ENCODE assay signal across 12 mouse cellular contexts in the genomic region with DNA sequence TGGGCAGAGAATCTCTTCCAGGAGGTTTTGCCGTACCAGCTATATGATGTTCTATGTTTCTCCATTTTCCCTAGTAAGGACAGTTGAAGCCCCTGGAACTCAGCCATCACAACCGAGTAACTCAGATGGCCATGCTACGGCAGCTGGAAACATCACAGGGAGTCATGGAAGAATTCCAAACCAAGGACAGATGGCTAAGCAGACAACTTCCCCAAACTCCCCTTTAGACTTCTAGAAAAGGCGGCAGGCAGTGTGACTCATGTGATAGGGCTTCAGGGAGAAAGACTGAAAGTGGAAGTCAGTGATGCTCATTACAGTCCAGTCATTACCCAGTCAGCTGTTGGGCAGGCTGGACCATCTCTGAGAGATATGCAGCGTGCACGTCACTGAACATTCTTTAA. TPM values are rescaled to one million over a fixed set of nuclear protein-coding genes. Genes with fewer than 3 reads are reported as not detected.
DNase-seq lines count a peak whose midpoint lies in the region; ATAC-seq lines count a peak whose summit lies in the region.
"Had no signal": no experiment of that assay in that cellular context is flagged by ENCODE, and none has a peak within 500 bp of the region (broad histone marks: within the 10 kb centered on the region; RNA-seq: fewer than 3 reads in every experiment).

No protein-coding gene starts in this region.

- 61% methylated on average over 6 of the region's 6 CpGs for WGBS in kidney, embryonic 15.5 days

- H3K27ac ChIP-seq in kidney, embryonic 15.5 days: peak overlapping the region; percentile 62
- H3K27ac ChIP-seq: embryonic facial prominence, embryonic 13.5 days; liver, embryonic 15.5 days had no signal

- H3K4me3 ChIP-seq in kidney, embryonic 15.5 days (replicated peaks): no peak overlapping the region
- H3K4me3 ChIP-seq: embryonic facial prominence, embryonic 13.5 days; liver, embryonic 15.5 days had no signal

- DNase-seq in cerebellum, adult 9-11 months: peak; percentile 20
- no peak for DNase-seq in kidney, postnatal 36 days
- DNase-seq in 3T3-L1 (ENCODE audit: low read depth, low spot score): peak; percentile 86
- DNase-seq in thymus, postnatal 36 days: no peak
- DNase-seq in spleen, postnatal 10 days (ENCODE audit: low spot score in 2 of 2): no peak
- DNase-seq: gastrocnemius, postnatal 14 days had no signal

- no peak overlapping the region for H3K9ac ChIP-seq in kidney, embryonic 15.5 days
- H3K9ac ChIP-seq: embryonic facial prominence, embryonic 13.5 days; liver, embryonic 15.5 days had no signal

- no peak overlapping the region for H3K4me2 ChIP-seq in kidney, embryonic 15.5 days
- H3K4me2 ChIP-seq: embryonic facial prominence, embryonic 13.5 days; liver, embryonic 15.5 days had no signal

- ATAC-seq in cerebellum, adult (ENCODE audit: insufficient number of reproducible peaks, low FRiP score, low TSS enrichment): no peak
- ATAC-seq in kidney, embryonic 15.5 days (replicated peaks; ENCODE audit: low FRiP score): no peak
- peak; percentile 99 for ATAC-seq in granulocyte monocyte progenitor cell, adult 5-6 weeks (replicated peaks; ENCODE audit: poor library complexity, severe bottlenecking)

- H3K36me3 ChIP-seq in kidney, embryonic 15.5 days: no peaks in the 10 kb centered on the region
- H3K36me3 ChIP-seq: embryonic facial prominence, embryonic 13.5 days; liver, embryonic 15.5 days had no signal

- no peaks in the 10 kb centered on the region for H3K27me3 ChIP-seq in kidney, embryonic 15.5 days
- H3K27me3 ChIP-seq: embryonic facial prominence, embryonic 13.5 days had no signal

- peaks cover 3% of the 10 kb centered on the region; the same call in 1 of the 2 replicates for H3K4me1 ChIP-seq in kidney, embryonic 15.5 days
- H3K4me1 ChIP-seq: liver, embryonic 15.5 days had no signal

- no peaks in the 10 kb centered on the region for H3K9me3 ChIP-seq in kidney, embryonic 15.5 days (replicated peaks)
- H3K9me3 ChIP-seq: embryonic facial prominence, embryonic 13.5 days; liver, embryonic 15.5 days had no signal

RNA-seq across cellular contexts. Expression of a gene that starts 6.6 kb away (rescaled TPM):
- 1.2 and 1.4 TPM in 2 replicates for polyA plus RNA-seq in kidney, embryonic 15.5 days (2015; fragmentation: Nextera tagmentation; extraction: Ambion mirVana)
- 3.6 and 7.4 TPM in 2 replicates for total RNA-seq in granulocyte monocyte progenitor cell, adult 5-6 weeks (2014; fragmentation: Nextera tagmentation)
- total RNA-seq in granulocyte monocyte progenitor cell, adult 5-6 weeks (2017): 2.7 and 2.8 TPM in 2 replicates

RNA-seq across cellular contexts. Expression of a gene that starts 8.5 kb away (rescaled TPM):
- not detected in 2 replicates for polyA plus RNA-seq in kidney, embryonic 15.5 days (2015; fragmentation: Nextera tagmentation; extraction: Ambion mirVana)
- total RNA-seq in granulocyte monocyte progenitor cell, adult 5-6 weeks (2014; fragmentation: Nextera tagmentation): not detected in 2 replicates
- total RNA-seq in granulocyte monocyte progenitor cell, adult 5-6 weeks (2017): not detected in 2 replicates
- polyA plus RNA-seq: embryonic facial prominence, embryonic 13.5 days; large intestine, adult 2 months; liver, embryonic 15.5 days had no signal

Comparison
In these comparisons a context has a peak if more than half of its experiments do, and no peak if none do; other contexts are left out.
1. DNase-seq: peak in cerebellum, adult 9-11 months (single experiment) and 3T3-L1 (single experiment); none in kidney, postnatal 36 days (0 of 2), thymus, postnatal 36 days (0 of 2) and spleen, postnatal 10 days (0 of 2).